Mouse (Mus musculus) adrenal gland, postnatal 14 days (tissue): ENCODE data around the gene Vmn2r121. TPM values are rescaled to one million over a fixed set of nuclear protein-coding genes. Genes with fewer than 3 reads are reported as not detected.

Source experiments
- DNase-seq: peaks from one replicate; pipeline ENCODE4 v3.0.0; 2021; ENCODE audit warnings: mixed read lengths
- long read RNA-seq, 2 experiments: library from polyadenylated mRNA; stranded (forward); transcript quantifications; one replicate each; pipeline ENCODE4 v2.0.0; 2021
- total RNA-seq: library from RNA; stranded (reverse); gene quantifications from 2 replicates; pipeline ENCODE4 v1.2.3, GENCODE M21; 2021

Vmn2r121 gene
- not detected in 2 replicates for total RNA-seq
- long read RNA-seq, experiment 1, result 0 reads
- long read RNA-seq, experiment 2, result 0 reads

GRCm38 (mm10) chrX:124135852-124136251, at the start of gene Vmn2r121:
Gene Vmn2r121, minus strand, starts transcription at chrX:124135952.
- no peak for DNase-seq
